Mouse (Mus musculus) limb, embryonic 13.5 days (tissue): ENCODE measurements at regions not wholly inside any gene's neighbourhood (a gene's known extent, or its start where the extent isn't known, plus 50 kb on each side); places are given as distances from the start of the nearest gene placed in this dataset.

ENCODE experiments used
- ATAC-seq: fragments of 200-750 bp; cut with Nextera tagmentation; 2 replicates; pipeline ENCODE4 v1.8.0; 2017; ENCODE audit warnings: low read depth, moderate number of reproducible peaks, moderate TSS enrichment; ENCODE audit not compliant: low FRiP score
- H3K27ac ChIP-seq: fragments of 300-500 bp; sonication (generic); 2 replicates; pipeline ENCODE4 v1.5.1; 2015; ENCODE audit warnings: inconsistent platforms, mild to moderate bottlenecking, moderate library complexity
- H3K27me3 ChIP-seq: fragments of 300-500 bp; sonication (generic); 2 replicates; pipeline ENCODE4 v1.6.1; 2015; ENCODE audit warnings: mild to moderate bottlenecking, inconsistent platforms
- H3K36me3 ChIP-seq: fragments of 300-500 bp; sonication (generic); 2 replicates; pipeline ENCODE4 v1.6.1; 2015; ENCODE audit warnings: inconsistent platforms, mild to moderate bottlenecking, moderate library complexity
- H3K4me1 ChIP-seq: fragments of 300-500 bp; sonication (generic); 2 replicates; pipeline ENCODE4 v1.6.1; 2015; ENCODE audit warnings: inconsistent platforms
- H3K4me2 ChIP-seq: fragments of 300-500 bp; sonication (generic); replicated peaks from 2 replicates; pipeline ENCODE4 v1.6.1; 2015; ENCODE audit warnings: inconsistent platforms, mild to moderate bottlenecking, moderate library complexity
- H3K4me3 ChIP-seq: fragments of 300-500 bp; sonication (generic); 2 replicates; pipeline ENCODE4 v1.5.1; 2015; ENCODE audit warnings: moderate library complexity, mild to moderate bottlenecking, inconsistent platforms
- H3K9ac ChIP-seq: fragments of 300-500 bp; sonication (generic); 2 replicates; pipeline ENCODE4 v1.6.1; 2015; ENCODE audit warnings: mild to moderate bottlenecking, inconsistent platforms
- H3K9me3 ChIP-seq: fragments of 300-500 bp; sonication (generic); 2 replicates; pipeline ENCODE4 v1.6.1; 2016; ENCODE audit warnings: inconsistent platforms
- WGBS: fragments of 180-500 bp; shearing (Covaris S2); methylation state at CpG from one replicate; pipeline ENCODE4 v1.1.7; 2015; 5-methylcytosine and 5-hydroxymethylcytosine counted together

GRCm38 (mm10) chr5:141054991-141055390 is 54.6 kb upstream of the Card11 start:
- H3K4me3 ChIP-seq, result no peak overlapping the region
- no peaks in the 10 kb centered on the region for H3K27me3 ChIP-seq
- no peaks in the 10 kb centered on the region for H3K36me3 ChIP-seq
- 81% methylated on average over 8 of the region's 8 CpGs for WGBS
- ATAC-seq, result no peak
- no peak overlapping the region for H3K27ac ChIP-seq
- no peaks in the 10 kb centered on the region for H3K4me1 ChIP-seq
- peaks cover 11% of the 10 kb centered on the region; the same call in 1 of the 2 replicates for H3K9me3 ChIP-seq
- no peak overlapping the region for H3K4me2 ChIP-seq
- no peak overlapping the region for H3K9ac ChIP-seq

- no peak overlapping the region for H3K9ac ChIP-seq
- H3K4me2 ChIP-seq, result no peak overlapping the region
- no peaks in the 10 kb centered on the region for H3K27me3 ChIP-seq
- H3K4me1 ChIP-seq, result no peaks in the 10 kb centered on the region
- no peak for ATAC-seq
- H3K9me3 ChIP-seq, result peaks cover 11% of the 10 kb centered on the region; the same call in 1 of the 2 replicates
- no peak overlapping the region for H3K4me3 ChIP-seq
- no peak overlapping the region for H3K27ac ChIP-seq
- H3K36me3 ChIP-seq, result no peaks in the 10 kb centered on the region
- WGBS, result 49% methylated on average over 10 of the region's 10 CpGs
These were observed 55.4 kb upstream of the Card11 start for GRCm38 (mm10) chr5:141055596-141056343.

- ATAC-seq, result no peak
- 83% methylated on average over 7 of the region's 7 CpGs for WGBS
These were observed 57.8 kb upstream of the Card11 start for GRCm38 (mm10) chr5:141058141-141058540.

GRCm38 (mm10) chr5:141058863-141059262 is 58.5 kb upstream of the Card11 start:
- Histone ChIP-seq H3K4me2 (no peak overlapping the region), H3K9ac (no peak overlapping the region), H3K27ac (no peak overlapping the region), H3K4me3 (no peak overlapping the region), H3K27me3 (no peaks in the 10 kb centered on the region), H3K4me1 (no peaks in the 10 kb centered on the region), H3K36me3 (no peaks in the 10 kb centered on the region), H3K9me3 (no peaks in the 10 kb centered on the region)
- WGBS, result 76% methylated on average over 1 of the region's 1 CpGs
- no peak for ATAC-seq

More at GRCm38 (mm10) chr5:141058141-141058540, 57.8 kb upstream of the Card11 start:
- Histone ChIP-seq H3K27me3 (no peaks in the 10 kb centered on the region), H3K4me3 (no peak overlapping the region), H3K36me3 (no peaks in the 10 kb centered on the region), H3K4me1 (no peaks in the 10 kb centered on the region), H3K9me3 (no peaks in the 10 kb centered on the region), H3K9ac (no peak overlapping the region), H3K4me2 (no peak overlapping the region), H3K27ac (no peak overlapping the region)

GRCm38 (mm10) chr5:141062144-141062543 is 61.8 kb upstream of the Card11 start:
- WGBS, result 69% methylated on average over 4 of the region's 4 CpGs
- Histone ChIP-seq H3K4me3 (no peak overlapping the region), H3K9ac (no peak overlapping the region), H3K36me3 (no peaks in the 10 kb centered on the region), H3K4me2 (no peak overlapping the region), H3K27ac (no peak overlapping the region), H3K9me3 (peaks cover 4% of the 10 kb centered on the region; the same call in 1 of the 2 replicates), H3K27me3 (no peaks in the 10 kb centered on the region), H3K4me1 (no peaks in the 10 kb centered on the region)
- no peak for ATAC-seq

GRCm38 (mm10) chr5:141067561-141067960 is 67.2 kb upstream of the Card11 start:
- ATAC-seq, result no peak
- WGBS, result 75% methylated on average over 7 of the region's 7 CpGs

GRCm38 (mm10) chr5:141074457-141074856 is 74.1 kb upstream of the Card11 start:
- 77% methylated on average over 3 of the region's 3 CpGs for WGBS
- Histone ChIP-seq H3K4me3 (no peak overlapping the region), H3K27me3 (peaks cover under 1% of the 10 kb centered on the region; the same call in 1 of the 2 replicates), H3K36me3 (no peaks in the 10 kb centered on the region), H3K27ac (no peak overlapping the region), H3K9me3 (no peaks in the 10 kb centered on the region), H3K9ac (no peak overlapping the region), H3K4me1 (peaks cover 7% of the 10 kb centered on the region; the same call in 1 of the 2 replicates), H3K4me2 (no peak overlapping the region)
- no peak for ATAC-seq

More at GRCm38 (mm10) chr5:141067561-141067960, 67.2 kb upstream of the Card11 start:
- no peak overlapping the region for H3K9ac ChIP-seq
- H3K36me3 ChIP-seq, result no peaks in the 10 kb centered on the region
- H3K4me2 ChIP-seq, result no peak overlapping the region
- H3K4me3 ChIP-seq, result no peak overlapping the region
- H3K27me3 ChIP-seq, result no peaks in the 10 kb centered on the region
- no peak overlapping the region for H3K27ac ChIP-seq
- H3K9me3 ChIP-seq, result peaks cover 4% of the 10 kb centered on the region; the same call in 1 of the 2 replicates
- no peaks in the 10 kb centered on the region for H3K4me1 ChIP-seq

GRCm38 (mm10) chr5:141076158-141076557 is 75.8 kb upstream of the Card11 start:
- H3K36me3 ChIP-seq, result no peaks in the 10 kb centered on the region
- no peaks in the 10 kb centered on the region for H3K9me3 ChIP-seq
- H3K9ac ChIP-seq, result no peak overlapping the region
- no peak overlapping the region for H3K4me3 ChIP-seq
- peaks cover 7% of the 10 kb centered on the region; the same call in 1 of the 2 replicates for H3K4me1 ChIP-seq
- H3K27ac ChIP-seq, result no peak overlapping the region
- ATAC-seq, result no peak
- H3K27me3 ChIP-seq, result peaks cover 5% of the 10 kb centered on the region; the same call in 1 of the 2 replicates
- no peak overlapping the region for H3K4me2 ChIP-seq
- 60% methylated on average over 7 of the region's 7 CpGs for WGBS

GRCm38 (mm10) chr5:141076942-141077341 is 76.6 kb upstream of the Card11 start:
- no peak for ATAC-seq

GRCm38 (mm10) chr5:141080896-141081295 is 80.5 kb upstream of the Card11 start:
- Histone ChIP-seq H3K9me3 (peaks cover 4% of the 10 kb centered on the region; the same call in 1 of the 2 replicates), H3K27me3 (peaks cover 5% of the 10 kb centered on the region; the same call in 1 of the 2 replicates), H3K9ac (no peak overlapping the region), H3K36me3 (no peaks in the 10 kb centered on the region), H3K4me1 (peaks cover 7% of the 10 kb centered on the region; the same call in 1 of the 2 replicates), H3K4me2 (no peak overlapping the region), H3K27ac (no peak overlapping the region), H3K4me3 (no peak overlapping the region)
- ATAC-seq, result no peak
- WGBS, result 70% methylated on average over 5 of the region's 5 CpGs

More at GRCm38 (mm10) chr5:141076942-141077341, 76.6 kb upstream of the Card11 start:
- H3K9ac ChIP-seq, result no peak overlapping the region
- H3K27ac ChIP-seq, result no peak overlapping the region
- no peaks in the 10 kb centered on the region for H3K9me3 ChIP-seq
- H3K4me3 ChIP-seq, result no peak overlapping the region
- H3K4me2 ChIP-seq, result no peak overlapping the region
- WGBS, result 82% methylated on average over 2 of the region's 2 CpGs
- H3K36me3 ChIP-seq, result no peaks in the 10 kb centered on the region
- H3K4me1 ChIP-seq, result peaks cover 7% of the 10 kb centered on the region; the same call in 1 of the 2 replicates
- peaks cover 5% of the 10 kb centered on the region; the same call in 1 of the 2 replicates for H3K27me3 ChIP-seq

GRCm38 (mm10) chr5:141084056-141084730 is 83.8 kb upstream of the Card11 start:
- Histone ChIP-seq H3K9me3 (peaks cover 4% of the 10 kb centered on the region; the same call in 1 of the 2 replicates), H3K27ac (no peak overlapping the region), H3K36me3 (no peaks in the 10 kb centered on the region), H3K4me3 (no peak overlapping the region), H3K9ac (no peak overlapping the region), H3K4me2 (no peak overlapping the region), H3K4me1 (no peaks in the 10 kb centered on the region), H3K27me3 (peaks cover 5% of the 10 kb centered on the region; the same call in 1 of the 2 replicates)
- 81% methylated on average over 14 of the region's 14 CpGs for WGBS
- ATAC-seq, result no peak

GRCm38 (mm10) chr5:141084746-141085145 is 84.4 kb upstream of the Card11 start:
- no peaks in the 10 kb centered on the region for H3K36me3 ChIP-seq
- peaks cover 4% of the 10 kb centered on the region; the same call in 1 of the 2 replicates for H3K9me3 ChIP-seq
- no peaks in the 10 kb centered on the region for H3K4me1 ChIP-seq
- H3K27ac ChIP-seq, result no peak overlapping the region
- peaks cover 1% of the 10 kb centered on the region; the same call in 1 of the 2 replicates for H3K27me3 ChIP-seq
- 53% methylated on average over 6 of the region's 7 CpGs for WGBS
- no peak overlapping the region for H3K4me2 ChIP-seq
- H3K9ac ChIP-seq, result no peak overlapping the region
- H3K4me3 ChIP-seq, result no peak overlapping the region
- no peak for ATAC-seq
